Mouse (Mus musculus) layer of hippocampus, adult 11-12 months (tissue): ENCODE measurements around the gene Crk.

Experiments
- DNase-seq: peaks from one replicate; pipeline ENCODE4 v3.0.0; 2022; ENCODE audit warnings: low spot score

Gene Crk

DNA sequence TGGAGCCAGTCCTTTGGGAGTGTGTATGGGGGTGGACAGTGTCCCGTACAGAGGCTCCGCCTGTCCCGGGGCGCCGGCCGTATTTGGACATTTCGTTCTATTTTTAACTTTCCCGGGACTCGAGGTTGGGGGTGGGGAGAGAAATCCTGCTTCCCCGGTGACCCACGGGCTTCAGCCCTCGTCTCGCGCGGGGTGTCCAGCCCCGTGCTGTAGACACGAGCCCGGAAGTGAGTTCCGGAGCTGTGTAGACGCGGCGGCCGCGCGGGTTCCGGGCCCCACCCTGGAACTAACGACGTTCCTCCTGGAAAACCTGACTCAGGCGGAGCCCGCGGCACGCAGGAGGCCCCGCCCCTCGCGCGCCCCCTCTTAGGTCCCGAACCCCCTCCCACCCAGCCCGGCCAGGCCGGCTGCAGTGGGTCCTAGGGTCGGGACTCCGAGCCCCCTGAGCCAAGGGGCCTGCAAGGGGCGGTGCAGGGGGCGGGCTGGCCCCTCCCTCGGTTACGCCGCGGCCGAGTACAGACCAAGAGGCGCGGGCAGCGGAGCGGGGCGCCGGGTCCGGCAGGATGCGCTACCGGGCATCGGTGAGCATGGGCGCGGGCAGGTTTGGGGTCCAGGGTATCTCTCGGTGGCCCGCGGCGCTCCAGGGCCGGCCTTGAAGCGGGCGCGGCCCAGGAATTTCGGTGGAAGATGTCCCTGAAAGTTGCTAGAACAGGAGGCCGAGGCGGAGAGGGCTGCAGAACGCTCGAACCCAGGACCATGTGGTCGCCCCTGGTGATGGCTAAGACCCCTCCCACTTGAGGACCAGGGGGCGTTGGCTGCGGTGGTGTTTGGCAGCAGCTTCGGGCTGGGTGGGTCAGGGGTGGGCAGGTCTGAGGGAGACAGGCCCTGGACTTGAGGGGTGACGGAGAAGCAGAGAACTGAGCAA is 23.2 kb upstream of the Crk start:
- DNase-seq: peak; percentile 60

DNA sequence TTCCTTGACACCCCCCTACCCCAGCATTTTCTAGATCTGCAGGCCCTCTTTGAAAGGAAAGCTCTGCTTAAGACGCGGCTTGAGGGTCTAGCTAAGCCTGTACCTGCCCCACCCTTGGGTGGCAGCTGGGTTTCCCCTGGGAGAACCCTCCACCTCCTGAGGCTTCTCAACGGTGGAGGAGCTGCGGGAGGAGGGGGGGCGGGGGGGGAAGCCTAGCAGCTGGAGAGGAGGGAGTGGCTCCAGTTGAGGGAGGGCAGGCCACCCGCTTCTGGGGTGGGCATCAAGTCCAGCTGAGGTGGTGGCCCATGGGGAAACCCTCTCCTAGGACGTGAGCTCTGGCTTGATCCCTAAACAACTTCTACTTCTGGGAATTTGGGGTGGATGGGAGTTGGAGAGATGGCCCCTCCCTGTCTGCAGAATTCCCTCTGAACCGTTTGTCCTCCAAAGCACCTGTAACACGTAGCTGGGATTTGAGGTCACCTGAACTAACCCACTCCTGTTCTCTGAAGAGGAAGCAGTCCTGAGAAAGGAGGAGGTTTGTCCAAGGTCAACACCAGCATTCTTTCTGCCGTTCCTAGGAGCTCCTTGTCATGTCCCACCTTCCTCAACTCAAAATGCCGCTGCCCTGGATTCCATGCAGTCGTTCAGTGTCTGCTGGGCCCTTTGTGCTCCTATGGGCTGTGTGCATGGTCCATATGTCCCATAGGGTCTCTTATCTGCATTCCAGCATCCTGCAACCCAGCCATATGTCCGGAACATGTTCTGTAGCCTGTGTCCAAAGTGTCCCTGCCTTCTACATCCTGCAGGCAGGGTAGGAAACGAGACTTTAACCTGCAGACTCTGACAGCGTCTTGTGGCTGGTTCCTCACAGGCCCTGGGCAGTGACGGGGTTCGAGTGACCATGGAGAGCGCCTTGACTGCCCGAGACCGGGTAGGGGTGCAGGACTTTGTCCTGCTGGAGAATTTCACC is 22.2 kb upstream of the Crk start:
- no peak for DNase-seq

DNA sequence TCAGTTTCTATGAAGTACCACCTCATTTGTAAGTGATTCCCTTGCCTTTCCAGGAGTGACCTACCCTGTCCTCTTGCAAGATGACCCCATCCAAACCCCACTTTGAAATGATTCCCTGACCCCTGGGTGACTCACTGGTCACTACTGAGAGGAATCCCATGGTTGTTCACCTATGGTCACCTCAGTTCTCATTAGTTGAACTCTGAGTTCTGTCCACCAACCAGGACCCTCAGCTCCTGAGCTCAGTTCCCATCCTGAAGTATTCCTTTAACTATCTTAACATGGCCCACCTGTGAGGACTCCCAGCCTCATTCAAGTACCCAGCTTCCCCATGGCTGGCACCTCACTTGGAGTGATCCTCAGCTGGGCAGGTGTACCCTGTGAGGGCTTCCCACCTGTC is 21.2 kb upstream of the Crk start:
- DNase-seq: no peak

DNA sequence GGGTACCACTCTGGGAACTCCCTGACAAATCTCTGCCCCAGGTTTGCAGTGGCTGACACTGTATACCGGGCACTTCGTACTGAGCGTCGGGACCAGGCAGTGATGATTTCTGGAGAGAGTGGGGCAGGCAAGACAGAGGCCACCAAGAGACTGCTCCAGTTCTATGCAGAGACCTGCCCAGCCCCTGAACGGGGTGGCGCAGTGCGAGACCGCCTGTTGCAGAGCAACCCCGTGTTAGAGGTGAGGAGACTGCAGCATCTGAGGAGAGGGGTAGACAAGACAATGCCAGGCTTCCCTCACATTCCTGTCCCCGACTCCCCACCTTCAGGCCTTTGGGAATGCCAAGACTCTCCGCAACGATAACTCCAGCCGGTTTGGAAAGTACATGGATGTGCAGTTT is 20.7 kb upstream of the Crk start:
- no peak for DNase-seq

DNA sequence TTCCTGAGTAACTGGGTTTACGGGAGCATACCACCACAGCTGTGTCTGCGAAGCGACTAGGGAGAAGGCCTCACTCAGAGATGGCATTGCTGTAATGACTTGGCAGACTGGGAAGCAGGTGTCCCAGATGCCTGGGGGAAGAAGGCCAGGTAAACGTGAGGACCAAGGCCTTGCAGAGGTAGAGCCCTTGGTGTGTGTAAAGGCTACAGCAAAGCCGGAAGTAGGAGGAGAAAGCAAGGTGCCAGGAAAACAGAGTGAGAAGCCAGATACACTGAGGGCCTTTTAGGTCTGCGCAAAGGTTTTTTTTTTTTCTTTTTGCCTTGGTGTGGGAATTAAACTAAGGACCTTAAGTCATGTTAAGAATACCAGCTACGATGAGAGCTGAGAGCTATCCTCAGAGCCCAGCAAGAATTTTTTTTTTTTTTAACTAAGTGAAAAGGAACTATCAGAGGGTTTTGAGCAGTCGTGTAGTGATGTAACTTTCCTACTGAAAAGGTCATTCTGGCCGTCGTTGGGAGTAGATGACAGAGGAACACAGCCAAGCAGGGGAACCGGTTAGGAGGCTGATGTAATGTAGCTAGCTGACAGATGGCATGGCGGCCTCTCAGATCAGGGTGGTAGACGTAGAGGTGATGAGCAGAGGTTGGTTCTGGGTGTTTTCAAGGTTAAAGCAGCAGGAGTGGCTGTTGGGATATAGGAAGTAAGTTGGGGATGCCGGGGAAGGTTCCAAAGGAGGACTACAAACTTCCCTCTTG is 19.9 kb upstream of the Crk start:
- no peak for DNase-seq

DNA sequence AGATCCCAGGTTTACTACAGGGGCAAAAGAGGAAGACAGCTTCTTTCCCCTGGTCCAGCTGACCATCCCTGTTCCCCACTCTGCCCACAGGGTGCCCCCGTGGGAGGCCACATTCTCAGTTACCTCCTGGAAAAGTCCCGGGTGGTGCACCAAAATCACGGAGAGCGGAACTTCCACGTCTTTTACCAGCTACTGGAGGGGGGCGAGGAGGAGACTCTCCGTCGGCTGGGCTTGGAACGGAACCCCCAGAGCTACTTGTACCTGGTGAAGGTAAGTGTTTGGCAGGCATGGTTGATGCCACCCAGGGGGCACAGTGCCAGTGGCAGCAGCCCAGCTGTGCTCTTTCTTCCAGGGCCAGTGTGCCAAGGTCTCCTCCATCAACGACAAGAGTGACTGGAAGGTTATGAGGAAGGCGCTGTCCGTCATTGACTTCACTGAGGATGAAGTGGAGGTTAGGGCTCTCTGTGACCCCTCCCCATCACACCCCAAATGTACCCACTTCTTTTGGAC is 18.9 kb upstream of the Crk start:
- DNase-seq: no peak

DNA sequence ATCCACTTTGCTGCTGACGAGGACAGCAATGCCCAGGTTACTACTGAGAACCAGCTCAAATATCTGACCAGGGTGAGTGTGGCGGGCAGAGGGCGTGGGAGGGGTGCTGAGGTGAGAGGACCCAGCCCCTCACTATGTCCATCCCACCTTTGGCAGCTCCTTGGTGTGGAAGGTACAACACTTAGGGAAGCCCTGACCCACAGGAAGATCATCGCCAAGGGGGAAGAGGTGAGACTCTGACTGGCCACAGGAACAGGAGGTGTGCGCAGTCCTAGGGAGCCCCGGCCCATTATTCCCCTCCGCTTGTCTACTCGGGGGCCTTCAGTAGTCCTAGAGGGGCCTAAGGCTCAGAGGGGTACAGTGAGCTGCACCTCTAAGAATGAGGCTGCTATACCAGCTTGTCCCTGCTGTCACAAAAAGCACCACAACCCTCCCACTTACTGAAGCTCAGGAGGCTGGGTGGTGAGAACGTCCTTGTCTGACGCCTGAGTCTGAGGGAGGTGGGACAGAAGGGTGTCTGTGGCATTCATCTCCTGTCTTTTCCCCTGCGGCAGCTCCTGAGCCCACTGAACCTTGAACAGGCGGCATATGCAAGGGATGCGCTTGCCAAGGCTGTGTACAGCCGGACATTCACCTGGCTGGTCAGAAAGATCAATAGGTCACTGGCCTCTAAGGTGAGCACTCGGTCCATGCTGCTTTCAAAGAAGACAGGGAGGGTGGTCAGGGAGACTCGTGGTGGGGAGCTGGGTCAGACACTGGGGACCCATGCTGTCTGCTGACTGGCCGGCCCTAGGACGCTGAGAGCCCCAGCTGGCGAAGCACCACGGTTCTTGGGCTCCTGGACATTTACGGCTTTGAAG is 17.9 kb upstream of the Crk start:
- DNase-seq: no peak

DNA sequence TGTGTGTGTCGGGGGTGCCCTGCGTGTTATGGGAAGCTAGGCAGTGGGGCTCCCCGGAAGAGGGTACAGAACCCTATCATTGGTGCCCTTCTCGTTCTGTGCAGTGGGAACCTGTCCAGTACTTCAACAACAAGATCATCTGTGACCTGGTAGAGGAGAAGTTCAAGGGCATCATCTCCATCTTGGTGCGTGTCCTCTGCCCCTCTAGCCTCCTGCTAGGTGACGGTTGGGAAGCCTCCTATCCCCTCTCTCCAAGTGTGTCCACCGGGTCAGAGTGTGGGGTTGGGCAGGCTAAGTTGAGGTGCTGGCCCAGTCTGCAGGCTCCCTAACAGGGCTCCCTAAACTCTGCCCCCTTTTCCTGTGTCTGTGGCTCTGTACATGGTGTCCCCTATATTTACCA is 16.9 kb upstream of the Crk start:
- no peak for DNase-seq

DNA sequence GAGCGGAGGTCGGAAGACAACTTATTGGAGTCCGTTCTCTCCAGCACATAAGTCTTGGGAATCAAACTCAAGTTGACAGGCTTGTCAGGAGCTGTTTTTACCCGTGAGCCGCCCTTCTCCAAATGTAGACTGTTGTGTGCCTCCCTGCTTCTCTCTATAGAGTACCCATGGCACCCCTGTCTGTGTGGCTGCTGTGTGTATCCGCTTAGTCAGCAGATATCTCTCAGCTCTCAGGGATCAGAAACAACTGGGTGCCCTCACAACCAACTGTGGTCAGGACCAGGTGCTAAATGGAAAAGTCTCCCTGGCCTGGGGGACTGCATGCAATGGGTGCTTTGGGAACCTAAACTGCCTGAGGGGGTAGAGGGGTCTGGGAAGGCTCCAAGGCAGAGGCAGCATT is 12.8 kb upstream of the Crk start:
- DNase-seq: no peak

DNA sequence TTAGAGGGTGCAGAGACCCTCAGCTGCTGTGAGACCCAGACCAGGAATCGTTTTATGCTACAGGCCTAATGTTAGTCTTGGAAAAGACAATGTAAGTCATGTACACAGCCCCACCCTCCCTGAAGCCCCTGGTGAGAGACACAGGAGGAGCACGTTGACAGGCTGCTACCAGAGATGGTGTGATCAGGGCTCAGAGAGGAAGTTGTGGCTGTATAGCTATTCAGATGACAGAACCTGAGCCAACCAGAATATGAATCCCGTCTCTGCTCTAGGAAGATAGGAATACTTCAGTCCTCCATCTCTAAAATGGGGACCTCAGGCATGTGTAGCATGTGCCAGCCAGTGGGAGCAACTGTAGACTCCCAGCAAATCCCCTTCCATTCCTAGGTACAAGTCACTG is 10.4 kb upstream of the Crk start:
- DNase-seq: no peak

DNA sequence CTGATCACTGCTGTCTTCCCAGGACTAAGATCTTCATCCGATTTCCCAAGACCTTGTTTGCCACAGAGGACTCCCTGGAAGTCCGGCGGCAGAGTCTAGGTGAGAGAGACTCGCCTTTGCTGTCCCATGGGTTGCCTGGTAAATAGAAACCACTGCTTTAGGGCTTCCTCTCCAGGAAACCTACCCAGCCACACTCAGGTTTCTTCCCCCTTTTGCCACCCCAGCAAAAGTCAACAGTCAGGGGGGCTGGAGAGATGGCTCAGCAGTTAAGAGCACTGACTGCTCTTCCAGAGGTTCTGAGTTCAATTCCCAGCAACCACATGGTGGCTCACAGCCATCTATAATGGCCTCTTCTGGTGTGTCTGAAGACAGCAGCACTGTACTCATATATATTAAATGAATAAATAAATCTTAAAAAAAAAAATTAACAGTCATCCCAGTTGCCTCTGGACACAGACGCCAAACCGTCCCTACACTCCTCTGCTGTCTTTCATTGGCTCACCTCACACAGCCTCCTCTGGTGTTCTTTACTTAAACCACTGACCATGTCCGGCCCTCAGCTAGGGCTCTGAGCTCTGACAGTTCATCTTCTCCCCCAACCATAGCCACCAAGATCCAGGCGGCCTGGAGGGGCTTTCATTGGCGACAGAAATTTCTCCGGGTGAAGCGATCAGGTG is 9.7 kb upstream of the Crk start:
- no peak for DNase-seq

DNA sequence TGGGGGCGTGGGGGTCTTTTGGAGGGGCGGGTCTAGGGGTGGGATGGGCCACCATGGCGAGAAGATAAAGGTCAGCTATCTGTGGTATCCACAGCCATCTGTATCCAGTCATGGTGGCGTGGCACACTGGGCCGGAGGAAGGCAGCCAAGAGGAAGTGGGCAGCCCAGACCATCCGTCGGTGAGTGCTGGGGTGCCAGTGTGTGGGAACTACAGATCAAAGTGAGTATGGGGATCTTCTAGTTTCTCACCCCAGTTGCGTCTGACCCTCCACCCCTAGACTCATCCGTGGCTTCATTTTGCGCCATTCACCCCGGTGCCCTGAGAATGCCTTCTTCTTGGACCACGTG is 9.2 kb upstream of the Crk start:
- no peak for DNase-seq

DNA sequence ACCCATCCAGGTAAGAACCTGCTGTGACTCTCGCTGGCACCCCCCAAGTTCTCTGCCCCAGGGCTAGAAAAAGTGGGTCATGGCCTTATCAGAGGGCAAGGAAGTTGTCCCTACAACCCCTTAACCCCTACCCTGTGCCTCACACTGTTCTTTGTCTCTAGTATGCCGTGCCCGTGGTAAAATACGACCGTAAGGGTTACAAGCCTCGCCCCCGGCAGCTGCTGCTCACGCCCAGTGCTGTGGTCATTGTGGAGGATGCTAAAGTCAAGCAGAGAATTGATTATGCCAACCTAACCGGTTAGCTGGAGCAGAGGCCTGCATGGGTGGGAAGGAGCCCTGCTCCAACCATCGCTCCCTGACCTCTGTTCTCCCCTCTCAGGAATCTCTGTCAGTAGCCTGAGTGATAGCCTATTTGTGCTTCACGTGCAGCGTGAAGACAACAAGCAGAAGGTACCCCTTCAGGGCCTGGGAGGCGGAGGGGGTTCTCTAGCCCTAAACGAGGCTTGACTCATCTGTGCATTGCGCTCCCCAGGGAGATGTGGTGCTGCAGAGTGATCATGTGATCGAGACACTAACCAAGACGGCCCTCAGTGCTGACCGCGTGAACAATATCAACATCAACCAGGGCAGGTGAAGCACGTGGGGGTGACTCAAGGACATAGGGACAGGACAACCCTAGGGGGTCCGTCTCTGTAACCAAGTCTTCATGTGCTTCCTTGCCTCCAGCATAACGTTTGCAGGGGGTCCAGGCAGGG is 7.5 kb upstream of the Crk start:
- DNase-seq: no peak

DNA sequence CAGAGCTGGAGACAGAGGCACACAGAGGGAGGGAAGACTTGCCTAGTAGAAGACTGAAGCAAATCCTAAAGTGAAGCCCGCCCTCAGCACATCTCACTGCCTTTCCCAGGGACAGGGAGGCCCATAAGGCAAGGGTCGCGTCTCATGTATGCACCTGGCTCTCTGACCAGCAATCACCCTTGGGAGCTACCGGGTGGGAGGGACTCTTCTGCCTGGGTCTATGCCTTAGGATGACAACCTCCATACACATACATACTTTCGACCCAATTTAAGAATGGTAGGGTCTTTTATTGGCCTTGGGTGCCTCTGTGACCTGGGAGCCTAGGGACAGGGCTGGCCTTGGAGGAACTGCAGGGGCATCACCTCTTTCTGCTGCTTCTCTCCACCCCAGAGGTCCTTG is 5.6 kb upstream of the Crk start:
- DNase-seq: no peak

DNA sequence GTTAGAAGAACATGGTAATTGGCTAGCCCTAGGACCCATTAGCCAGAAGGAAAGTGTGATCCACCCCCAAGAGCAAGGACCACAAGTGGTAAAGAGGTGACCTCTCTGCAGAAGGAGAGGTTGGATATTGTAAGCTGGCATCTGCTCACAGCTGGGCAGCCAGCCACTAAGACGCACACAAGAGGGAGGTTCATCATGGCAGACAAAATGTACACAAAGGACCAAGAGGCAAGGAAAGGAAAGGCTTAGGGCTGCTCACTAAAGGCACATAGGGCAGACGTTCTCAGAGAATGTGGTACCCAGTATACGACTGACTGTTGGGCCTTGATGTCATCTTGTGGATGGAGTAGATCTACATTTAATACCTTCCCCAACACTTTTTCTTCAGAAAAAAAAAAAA is 4.2 kb upstream of the Crk start:
- no peak for DNase-seq

DNA sequence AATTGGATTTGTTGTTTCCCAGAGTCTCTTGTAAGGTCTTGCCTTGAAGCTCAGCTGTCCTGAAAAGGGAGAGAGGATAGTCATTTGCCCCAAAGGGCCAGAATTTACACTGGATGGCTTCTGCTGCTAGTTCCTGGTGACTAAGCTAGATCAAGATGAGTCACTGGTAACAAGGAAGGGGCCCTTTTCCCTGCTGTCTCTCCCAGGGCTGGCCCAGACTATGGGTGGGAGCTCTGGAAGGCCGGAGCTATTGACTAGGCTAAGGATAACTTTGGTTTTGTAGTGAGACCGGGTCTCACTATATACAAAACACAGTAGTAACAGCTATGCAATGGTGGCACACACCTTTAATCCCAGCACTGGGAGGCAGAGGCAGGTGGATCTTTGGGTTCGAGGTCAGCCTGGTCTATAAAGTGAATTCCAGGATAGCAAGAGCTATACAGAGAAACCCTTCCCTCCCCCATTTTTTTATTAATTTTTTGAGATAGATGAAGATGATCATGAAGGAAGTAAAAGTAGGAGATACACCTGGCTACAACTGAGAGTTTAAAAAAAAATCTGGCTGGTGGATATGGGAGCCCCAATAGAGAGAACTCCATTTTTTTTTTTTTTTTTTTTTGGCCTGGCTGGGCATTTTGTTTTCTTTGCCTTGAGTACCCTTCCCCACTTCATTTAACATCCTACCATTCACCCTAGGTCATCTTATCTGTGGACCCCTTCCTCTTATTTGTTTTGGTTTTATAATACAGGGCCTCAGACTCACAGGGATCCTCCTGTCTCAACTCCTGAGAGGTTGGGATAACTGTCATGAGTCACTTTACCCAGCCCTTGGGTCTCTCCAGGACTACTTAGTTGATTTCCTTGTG is 945 bp upstream of the Crk start:
- no peak for DNase-seq

DNA sequence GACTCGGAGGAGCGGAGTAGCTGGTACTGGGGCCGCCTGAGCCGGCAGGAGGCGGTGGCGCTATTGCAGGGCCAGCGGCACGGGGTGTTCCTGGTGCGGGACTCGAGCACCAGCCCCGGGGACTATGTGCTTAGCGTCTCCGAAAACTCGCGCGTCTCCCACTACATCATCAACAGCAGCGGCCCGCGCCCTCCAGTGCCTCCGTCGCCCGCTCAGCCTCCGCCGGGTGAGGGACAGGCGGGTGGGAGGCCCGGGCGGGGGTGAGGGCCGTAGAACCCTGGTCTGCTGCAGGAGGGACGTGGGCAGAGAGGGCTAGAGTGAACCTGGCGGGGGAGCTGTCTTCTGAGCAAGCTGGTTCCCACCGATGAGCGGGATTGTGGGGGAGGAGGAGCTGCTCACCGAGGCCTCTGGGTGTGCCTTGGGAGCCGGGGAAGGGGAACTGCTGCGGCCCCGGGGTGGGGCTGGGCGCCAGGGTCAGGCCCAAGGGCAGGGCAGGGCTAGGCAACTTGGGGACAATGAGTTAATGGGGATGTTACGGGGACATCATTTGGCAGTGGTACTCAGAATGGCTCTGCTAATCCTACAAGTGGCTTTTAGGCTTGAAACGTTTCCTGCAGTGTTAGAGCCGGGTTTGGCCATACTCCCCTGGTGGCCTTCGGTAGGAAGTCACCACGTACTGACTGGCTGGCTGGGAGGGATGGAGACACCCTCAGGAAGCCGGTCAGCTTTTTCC is 546 bp downstream of the Crk start:
- peak; percentile 59 for DNase-seq

DNA sequence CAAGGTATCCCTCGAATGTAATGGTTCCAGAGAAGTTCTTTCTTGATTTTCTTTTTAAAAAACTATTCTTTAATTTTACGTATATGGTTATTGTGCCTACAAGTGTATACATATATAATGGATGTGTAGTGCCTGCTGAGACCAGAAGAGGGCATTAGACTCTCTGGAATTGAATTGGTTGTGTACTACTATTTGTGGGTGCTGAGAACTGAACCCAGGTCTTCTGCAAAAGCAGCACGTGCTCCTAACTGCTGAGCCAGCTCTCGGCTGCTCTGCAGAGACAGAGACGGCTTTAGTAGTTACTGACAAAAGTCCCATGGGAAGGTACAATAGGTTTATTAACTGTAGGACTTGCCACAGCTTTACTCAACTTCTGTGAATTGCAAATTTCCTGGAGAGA is 5.4 kb downstream of the Crk start:
- no peak for DNase-seq
